In genomic region chr10:118722132-118722551, GRCm38 (mm10) we compare ENCODE assay signal across 8 mouse cellular contexts.
DNase-seq lines count a peak whose midpoint lies in the region; ATAC-seq and TF ChIP-seq lines count a peak whose summit lies in the region.

No protein-coding gene starts in this region.

- no peak for TF ChIP-seq CTCF in brain, embryonic 14.5 days (IDR thresholded peaks at IDR 0.05; ENCODE audit: borderline replicate concordance, extremely low read depth, insufficient read depth, insufficient read length)

- no peak for ATAC-seq in cerebellum, adult (ENCODE audit: insufficient number of reproducible peaks, low FRiP score, low TSS enrichment)

- DNase-seq in cerebellum, postnatal 14 days: peak; percentile 31 to 39
- DNase-seq in brain, embryonic 14.5 days (ENCODE audit: low read depth): peak; percentile 76
- DNase-seq in heart, adult 9 months (ENCODE audit: low spot score in 2 of 2): peak; percentile 18 to 35
- peak; percentile 30 for DNase-seq in kidney, postnatal 14 days
- DNase-seq in layer of hippocampus, adult 18-20 months (ENCODE audit: low spot score in 2 of 2): no peak
- no peak for DNase-seq in layer of hippocampus, adult 9-11 months
- DNase-seq in embryo, embryonic 9.5 days (ENCODE audit: extremely low spot score): no peak

- no peak for TF ChIP-seq POLR2A in brain, embryonic 14.5 days (IDR thresholded peaks at IDR 0.05; ENCODE audit: borderline replicate concordance, extremely low read depth, insufficient read depth, insufficient read length, poor library complexity, severe bottlenecking)

Comparison
In these comparisons a context has a peak if more than half of its experiments do, and no peak if none do; other contexts are left out.
1. DNase-seq: peak in cerebellum, postnatal 14 days (2 of 2), brain, embryonic 14.5 days (single experiment), heart, adult 9 months (2 of 2) and kidney, postnatal 14 days (single experiment); none in layer of hippocampus, adult 18-20 months (0 of 2), layer of hippocampus, adult 9-11 months (single experiment) and embryo, embryonic 9.5 days (single experiment).